8 mouse cellular contexts compared by ENCODE assay signal in genomic region chr17:65940221-65940620, GRCm38 (mm10). TPM values are rescaled to one million over a fixed set of nuclear protein-coding genes. Genes with fewer than 3 reads are reported as not detected.
DNase-seq lines count a peak whose midpoint lies in the region; ATAC-seq and TF ChIP-seq lines count a peak whose summit lies in the region.
"Had no signal": no experiment of that assay in that cellular context is flagged by ENCODE, and none has a peak within 500 bp of the region (broad histone marks: within the 10 kb centered on the region; RNA-seq: fewer than 3 reads in every experiment).

No protein-coding gene starts in this region.

- peaks cover 28% of the 10 kb centered on the region for H3K36me3 ChIP-seq in hindbrain, embryonic 14.5 days (replicated peaks; ENCODE audit: control insufficient read depth, insufficient read depth)
- peaks cover 3% of the 10 kb centered on the region for H3K36me3 ChIP-seq in hindbrain, embryonic 11.5 days (ENCODE audit: control insufficient read depth, insufficient read depth, low read length)
- peaks cover 24% of the 10 kb centered on the region for H3K36me3 ChIP-seq in midbrain, embryonic 14.5 days (ENCODE audit: control insufficient read depth, insufficient read depth, low read length)
- peaks cover 15% of the 10 kb centered on the region; the same call in 1 of the 2 replicates for H3K36me3 ChIP-seq in midbrain, embryonic 16.5 days (ENCODE audit: control insufficient read depth, insufficient read depth, low read length)
- 0 out of 2 replicates have a peak, but pooled peaks cover 3% of the 10 kb centered on the region for H3K36me3 ChIP-seq in stomach, postnatal 0 days (ENCODE audit: control insufficient read depth, insufficient read depth, low read length)

- no peak for TF ChIP-seq CTCF in stomach, postnatal 0 days (IDR thresholded peaks at IDR 0.05; ENCODE audit: low read depth)

- no peak overlapping the region; the same call in 1 of the 2 replicates for H3K9ac ChIP-seq in hindbrain, embryonic 14.5 days
- no peak overlapping the region for H3K9ac ChIP-seq in hindbrain, embryonic 11.5 days (ENCODE audit: low read depth, low read length)
- no peak overlapping the region for H3K9ac ChIP-seq in midbrain, embryonic 14.5 days (replicated peaks; ENCODE audit: low read length)
- H3K9ac ChIP-seq in midbrain, embryonic 16.5 days (ENCODE audit: low read depth, low read length): no peak overlapping the region
- H3K9ac ChIP-seq in stomach, postnatal 0 days (ENCODE audit: low read length): no peak overlapping the region

- no peak for DNase-seq in hindbrain, embryonic 14.5 days (ENCODE audit: low spot score)
- DNase-seq in hindbrain, embryonic 11.5 days (ENCODE audit: low spot score): no peak
- DNase-seq in midbrain, embryonic 14.5 days: peak; percentile 15
- peak; percentile 24 to 31 for DNase-seq in kidney, postnatal 25 days
- DNase-seq in stomach, postnatal 0 days (ENCODE audit: low spot score): no peak
- DNase-seq in embryo, embryonic 10.5 days (ENCODE audit: low spot score): no peak
- DNase-seq: cerebellum, adult 8-10 months had no signal

- H3K27ac ChIP-seq in hindbrain, embryonic 14.5 days: 0 out of 2 replicates have a peak overlapping the region, but pooled peaks have one; percentile 0
- no peak overlapping the region for H3K27ac ChIP-seq in hindbrain, embryonic 11.5 days (ENCODE audit: low read depth, low read length)
- no peak overlapping the region for H3K27ac ChIP-seq in midbrain, embryonic 14.5 days (replicated peaks; ENCODE audit: low read depth, low read length)
- no peak overlapping the region for H3K27ac ChIP-seq in midbrain, embryonic 16.5 days (ENCODE audit: low read length)
- peak overlapping the region; percentile 77 for H3K27ac ChIP-seq in stomach, postnatal 0 days (replicated peaks)

- 68% methylated on average over 12 of the region's 12 CpGs for WGBS in hindbrain, embryonic 14.5 days
- WGBS in hindbrain, embryonic 11.5 days: 73% methylated on average over 12 of the region's 12 CpGs
- WGBS in midbrain, embryonic 14.5 days: 67% methylated on average over 12 of the region's 12 CpGs
- WGBS in midbrain, embryonic 16.5 days: 72% methylated on average over 12 of the region's 12 CpGs
- WGBS in stomach, postnatal 0 days: 55% methylated on average over 12 of the region's 12 CpGs

- H3K9me3 ChIP-seq in hindbrain, embryonic 14.5 days (ENCODE audit: control insufficient read depth, low read length): no peaks in the 10 kb centered on the region
- no peaks in the 10 kb centered on the region for H3K9me3 ChIP-seq in hindbrain, embryonic 11.5 days (ENCODE audit: control insufficient read depth, low read length)
- H3K9me3 ChIP-seq in midbrain, embryonic 14.5 days (ENCODE audit: control insufficient read depth, low read length): no peaks in the 10 kb centered on the region
- H3K9me3 ChIP-seq in midbrain, embryonic 16.5 days (replicated peaks; ENCODE audit: control insufficient read depth, low read length, poor library complexity, severe bottlenecking): no peaks in the 10 kb centered on the region
- H3K9me3 ChIP-seq in stomach, postnatal 0 days (ENCODE audit: control insufficient read depth, low read length): no peaks in the 10 kb centered on the region

- H3K4me3 ChIP-seq in hindbrain, embryonic 14.5 days (replicated peaks; ENCODE audit: low read length): no peak overlapping the region
- no peak overlapping the region for H3K4me3 ChIP-seq in hindbrain, embryonic 11.5 days (ENCODE audit: low read depth, low read length)
- no peak overlapping the region for H3K4me3 ChIP-seq in midbrain, embryonic 14.5 days (replicated peaks; ENCODE audit: low read depth, low read length)
- no peak overlapping the region for H3K4me3 ChIP-seq in midbrain, embryonic 16.5 days (ENCODE audit: low read depth, low read length)
- peak overlapping the region; percentile 13; the same call in 1 of the 2 replicates for H3K4me3 ChIP-seq in stomach, postnatal 0 days (ENCODE audit: low read depth, low read length)

- 0 out of 2 replicates have a peak, but pooled peaks cover 3% of the 10 kb centered on the region for H3K4me1 ChIP-seq in hindbrain, embryonic 14.5 days (replicated peaks; ENCODE audit: control insufficient read depth, insufficient read depth, low read length)
- H3K4me1 ChIP-seq in hindbrain, embryonic 11.5 days (replicated peaks; ENCODE audit: control insufficient read depth, insufficient read depth, low read length): no peaks in the 10 kb centered on the region
- no peaks in the 10 kb centered on the region for H3K4me1 ChIP-seq in midbrain, embryonic 14.5 days (ENCODE audit: control insufficient read depth, insufficient read depth, low read length)
- H3K4me1 ChIP-seq in midbrain, embryonic 16.5 days (ENCODE audit: control insufficient read depth, insufficient read depth, low read length): no peaks in the 10 kb centered on the region
- peaks cover 10% of the 10 kb centered on the region for H3K4me1 ChIP-seq in stomach, postnatal 0 days (replicated peaks; ENCODE audit: control insufficient read depth, insufficient read depth)

- H3K4me2 ChIP-seq in hindbrain, embryonic 14.5 days (replicated peaks): no peak overlapping the region
- no peak overlapping the region for H3K4me2 ChIP-seq in hindbrain, embryonic 11.5 days (replicated peaks; ENCODE audit: low read depth, low read length)
- H3K4me2 ChIP-seq in midbrain, embryonic 14.5 days (ENCODE audit: low read length): no peak overlapping the region
- no peak overlapping the region for H3K4me2 ChIP-seq in midbrain, embryonic 16.5 days (ENCODE audit: low read length)
- peak overlapping the region; percentile 39 for H3K4me2 ChIP-seq in stomach, postnatal 0 days (replicated peaks; ENCODE audit: low read depth)

- 0 out of 2 replicates have a peak, but pooled peaks have one; percentile 29 for ATAC-seq in hindbrain, embryonic 14.5 days (ENCODE audit: low FRiP score)
- ATAC-seq in hindbrain, embryonic 11.5 days (ENCODE audit: low FRiP score): no peak
- ATAC-seq in midbrain, embryonic 14.5 days (ENCODE audit: low FRiP score, low TSS enrichment): no peak
- no peak for ATAC-seq in midbrain, embryonic 16.5 days
- no peak for ATAC-seq in stomach, postnatal 0 days (ENCODE audit: low FRiP score, low TSS enrichment)

- TF ChIP-seq EP300 in stomach, postnatal 0 days (optimal IDR thresholded peaks at IDR 0.05): no peak

- H3K27me3 ChIP-seq in hindbrain, embryonic 14.5 days (ENCODE audit: control insufficient read depth, insufficient read depth, low read length): no peaks in the 10 kb centered on the region
- H3K27me3 ChIP-seq in hindbrain, embryonic 11.5 days (ENCODE audit: control insufficient read depth, insufficient read depth, low read length): no peaks in the 10 kb centered on the region
- no peaks in the 10 kb centered on the region for H3K27me3 ChIP-seq in midbrain, embryonic 14.5 days (ENCODE audit: control insufficient read depth, insufficient read depth, low read length)
- no peaks in the 10 kb centered on the region for H3K27me3 ChIP-seq in midbrain, embryonic 16.5 days (ENCODE audit: control insufficient read depth, insufficient read depth, low read depth, low read length)
- no peaks in the 10 kb centered on the region for H3K27me3 ChIP-seq in stomach, postnatal 0 days (ENCODE audit: control insufficient read depth, insufficient read depth, low read length)

RNA-seq across cellular contexts. Expression of gene Twsg1, which starts 10.8 kb away (rescaled TPM):
- 66.0 and 71.2 TPM in 2 replicates for polyA plus RNA-seq in hindbrain, embryonic 14.5 days (2014; fragmentation: Nextera tagmentation; extraction: Ambion mirVana)
- polyA plus RNA-seq in hindbrain, embryonic 11.5 days (2014; fragmentation: Nextera tagmentation; extraction: Ambion mirVana): 85.9 and 98.4 TPM in 2 replicates
- 53.1 and 71.4 TPM in 2 replicates for polyA plus RNA-seq in midbrain, embryonic 14.5 days (2014; fragmentation: Nextera tagmentation; extraction: Ambion mirVana)
- polyA plus RNA-seq in midbrain, embryonic 16.5 days (2015; fragmentation: Nextera tagmentation; extraction: Ambion mirVana): 47.1 and 54.0 TPM in 2 replicates
- polyA plus RNA-seq in stomach, postnatal 0 days (2015; fragmentation: Nextera tagmentation; extraction: Ambion mirVana): 63.5 and 66.8 TPM in 2 replicates

RNA-seq across cellular contexts. Expression of gene Ralbp1, which starts 54.6 kb away (rescaled TPM):
- polyA plus RNA-seq in hindbrain, embryonic 14.5 days (2014; fragmentation: Nextera tagmentation; extraction: Ambion mirVana): 40.5 and 44.2 TPM in 2 replicates
- 47.6 and 47.7 TPM in 2 replicates for polyA plus RNA-seq in hindbrain, embryonic 11.5 days (2014; fragmentation: Nextera tagmentation; extraction: Ambion mirVana)
- 38.5 and 54.0 TPM in 2 replicates for polyA plus RNA-seq in midbrain, embryonic 14.5 days (2014; fragmentation: Nextera tagmentation; extraction: Ambion mirVana)
- 50.2 and 51.6 TPM in 2 replicates for polyA plus RNA-seq in midbrain, embryonic 16.5 days (2015; fragmentation: Nextera tagmentation; extraction: Ambion mirVana)
- 114 and 117 TPM in 2 replicates for polyA plus RNA-seq in stomach, postnatal 0 days (2015; fragmentation: Nextera tagmentation; extraction: Ambion mirVana)

Comparison
In these comparisons a context has a peak if more than half of its experiments do, and no peak if none do; other contexts are left out.
1. H3K27ac ChIP-seq: peak in hindbrain, embryonic 14.5 days (single experiment) and stomach, postnatal 0 days (single experiment); none in hindbrain, embryonic 11.5 days (single experiment), midbrain, embryonic 14.5 days (single experiment) and midbrain, embryonic 16.5 days (single experiment).
2. DNase-seq: peak in midbrain, embryonic 14.5 days (single experiment) and kidney, postnatal 25 days (2 of 2); none in hindbrain, embryonic 14.5 days (single experiment), hindbrain, embryonic 11.5 days (single experiment), stomach, postnatal 0 days (single experiment) and embryo, embryonic 10.5 days (single experiment).